ENCODE assay signal across 8 mouse cellular contexts in genomic region chr5:107611224-107611623, GRCm38 (mm10). TPM values are rescaled to one million over a fixed set of nuclear protein-coding genes. Genes with fewer than 3 reads are reported as not detected.
A peak's percentile ranks its signal among the peaks of the same experiment; 100 is the strongest.
DNase-seq lines count a peak whose midpoint lies in the region; TF ChIP-seq lines count a peak whose summit lies in the region.

No protein-coding gene starts in this region.

- TF ChIP-seq POLR2A in testis, adult 2 months (IDR thresholded peaks at IDR 0.05; ENCODE audit: control insufficient read depth, low read depth, low read length): no peak

- TF ChIP-seq CTCF in testis, adult 2 months (IDR thresholded peaks at IDR 0.05; ENCODE audit: control insufficient read depth, insufficient read depth, insufficient replicate concordance, low read depth, low read length): peak; percentile 18; the same call in 1 of the 2 replicates

- DNase-seq in A20 (ENCODE audit: low read depth, low spot score): peak; percentile 73
- DNase-seq in Muller cell, postnatal 12 days (ENCODE audit: inconsistent ontology term): peak; percentile 27
- peak; percentile 47 for DNase-seq in cerebellum, adult 8-10 months
- DNase-seq in forelimb bud, embryonic 11.5 days (ENCODE audit: low read depth, low spot score): peak; percentile 63
- DNase-seq in kidney, adult 18-20 months: peak; percentile 54
- peak; percentile 50 for DNase-seq in left cerebral cortex, postnatal 4 days
- peak; percentile 83 for DNase-seq in naive thymus-derived CD4-positive, alpha-beta T cell, adult 2 months (ENCODE audit: low read depth)

- H3K4me3 ChIP-seq in testis, adult 2 months (ENCODE audit: control insufficient read depth, low read depth, low read length): no peak overlapping the region

- no peaks in the 10 kb centered on the region for H3K27me3 ChIP-seq in testis, adult 2 months (ENCODE audit: control insufficient read depth, insufficient read depth, low read length)

- intact Hi-C loops in left cerebral cortex, postnatal 4 days (cut with DNase I): loop anchor here (5.0 to 10.0 kb wide), 2 partner anchors 166 to 294 kb away; partner anchors contain the start of gene Rpl5

- no peaks in the 10 kb centered on the region for H3K4me1 ChIP-seq in testis, adult 2 months (ENCODE audit: control insufficient read depth, insufficient read depth, low read length)

- no peak overlapping the region for H3K27ac ChIP-seq in testis, adult 2 months (ENCODE audit: control insufficient read depth, insufficient read depth, low read depth, low read length)

- no peaks in the 10 kb centered on the region for H3K36me3 ChIP-seq in testis, adult 2 months (ENCODE audit: control insufficient read depth, insufficient read depth, low read length)

RNA-seq across cellular contexts. Expression of gene Glmn, which starts 13.5 kb away (rescaled TPM):
- total RNA-seq in left cerebral cortex, postnatal 4 days (2021): 10 to 100 TPM; 25.8 to 27.7 TPM
- 8.5 and 8.6 TPM in 2 replicates for polyA plus RNA-seq in testis, adult 2 months (2012; rRNA removed)

RNA-seq across cellular contexts. Expression of gene Rpap2, which starts 14.1 kb away (rescaled TPM):
- 10 to 100 TPM; 19.9 to 21.8 TPM for total RNA-seq in left cerebral cortex, postnatal 4 days (2021)
- 9.8 and 10.5 TPM in 2 replicates for polyA plus RNA-seq in testis, adult 2 months (2012; rRNA removed)

Comparison
In these comparisons a context has a peak if more than half of its experiments do, and no peak if none do; other contexts are left out.
1. DNase-seq: peak in every context shown above with its lines; median percentile 83 in naive thymus-derived CD4-positive, alpha-beta T cell, adult 2 months; 73 in A20; 63 in forelimb bud, embryonic 11.5 days; 54 in kidney, adult 18-20 months; 50 in left cerebral cortex, postnatal 4 days; 47 in cerebellum, adult 8-10 months; 27 in Muller cell, postnatal 12 days.